In the genomic region with DNA sequence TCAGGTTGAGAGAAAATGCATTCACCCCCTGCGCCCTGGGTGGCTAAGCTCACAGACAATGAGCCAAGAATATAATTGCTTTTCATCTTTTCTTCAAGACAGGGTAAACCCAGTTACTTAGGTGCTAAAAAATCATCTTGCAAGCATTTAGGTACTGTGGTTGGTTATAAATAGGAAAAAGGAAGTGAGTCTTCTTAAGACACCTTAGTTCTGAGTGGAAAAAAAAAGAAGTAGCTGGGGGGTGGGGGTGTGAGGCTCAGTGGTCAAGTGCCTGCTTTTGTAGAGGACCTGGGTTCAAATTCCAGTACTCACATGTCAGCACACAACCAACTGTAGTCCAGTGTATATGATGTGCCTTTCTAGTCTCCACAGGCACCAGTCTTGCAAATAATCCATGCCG, we compare ENCODE assay signal across 26 mouse cellular contexts. TPM values are rescaled to one million over a fixed set of nuclear protein-coding genes. Genes with fewer than 3 reads are reported as not detected.
A peak's percentile ranks its signal among the peaks of the same experiment; 100 is the strongest.
DNase-seq lines count a peak whose midpoint lies in the region; ATAC-seq lines count a peak whose summit lies in the region.
"Had no signal": no experiment of that assay in that cellular context is flagged by ENCODE, and none has a peak within 500 bp of the region (broad histone marks: within the 10 kb centered on the region; RNA-seq: fewer than 3 reads in every experiment).

No protein-coding gene starts in this region.

- H3K27ac ChIP-seq in liver, embryonic 13.5 days: 0 out of 2 replicates have a peak overlapping the region, but pooled peaks have one; percentile 13
- H3K27ac ChIP-seq in liver, embryonic 11.5 days (ENCODE audit: low read depth, low read length): no peak overlapping the region
- 0 out of 2 replicates have a peak overlapping the region, but pooled peaks have one; percentile 20 for H3K27ac ChIP-seq in liver, embryonic 16.5 days (ENCODE audit: low read length)
- H3K27ac ChIP-seq: embryonic facial prominence, embryonic 12.5 days; forebrain, embryonic 12.5 days; heart, adult 2 months; heart, embryonic 15.5 days; hindbrain, embryonic 13.5 days; hindbrain, postnatal 0 days had no signal

- no peak overlapping the region for H3K4me2 ChIP-seq in liver, embryonic 13.5 days
- H3K4me2 ChIP-seq in liver, embryonic 11.5 days: no peak overlapping the region
- no peak overlapping the region for H3K4me2 ChIP-seq in liver, embryonic 16.5 days (ENCODE audit: low read depth, low read length)
- H3K4me2 ChIP-seq: embryonic facial prominence, embryonic 12.5 days; forebrain, embryonic 12.5 days; heart, embryonic 11.5 days; heart, embryonic 15.5 days; hindbrain, embryonic 13.5 days had no signal

- H3K4me1 ChIP-seq in liver, embryonic 13.5 days (replicated peaks): peaks cover 52% of the 10 kb centered on the region
- peaks cover 14% of the 10 kb centered on the region for H3K4me1 ChIP-seq in liver, embryonic 11.5 days (replicated peaks; ENCODE audit: control insufficient read depth, insufficient read depth, low read length)
- peaks cover 21% of the 10 kb centered on the region for H3K4me1 ChIP-seq in liver, embryonic 16.5 days (ENCODE audit: control insufficient read depth, low read depth, low read length)

- no peak for ATAC-seq in liver, embryonic 13.5 days (ENCODE audit: low read depth)
- ATAC-seq in liver, embryonic 11.5 days (replicated peaks; ENCODE audit: low FRiP score): no peak
- ATAC-seq in granulocyte monocyte progenitor cell, adult 5-6 weeks (replicated peaks; ENCODE audit: poor library complexity, severe bottlenecking): 0 out of 2 replicates have a peak, but pooled peaks have one; percentile 11
- no peak for ATAC-seq in liver, embryonic 16.5 days (ENCODE audit: low read depth)
- ATAC-seq: forebrain, postnatal 0 days; hindbrain, postnatal 0 days had no signal

- intact Hi-C loops in gastrocnemius, postnatal 36 days (cut with DNase I): loop anchor here (10.0 kb wide), 2 partner anchors 264 to 1954 kb away; a partner anchor contains a TSS

- H3K4me3 ChIP-seq in liver, embryonic 13.5 days (replicated peaks): no peak overlapping the region
- no peak overlapping the region for H3K4me3 ChIP-seq in liver, embryonic 11.5 days (ENCODE audit: low read depth, low read length)
- H3K4me3 ChIP-seq in liver, embryonic 16.5 days (ENCODE audit: low read depth, low read length): no peak overlapping the region
- H3K4me3 ChIP-seq: embryonic facial prominence, embryonic 12.5 days; forebrain, embryonic 12.5 days; heart, adult 2 months; heart, embryonic 15.5 days; hindbrain, embryonic 13.5 days had no signal

- WGBS in liver, embryonic 13.5 days (ENCODE audit: insufficient replicate concordance): 82% methylated on average over 2 of the region's 2 CpGs
- WGBS in liver, embryonic 11.5 days: 92% methylated on average over 2 of the region's 2 CpGs
- 83% methylated on average over 2 of the region's 2 CpGs for WGBS in liver, embryonic 16.5 days (ENCODE audit: insufficient replicate concordance)

- DNase-seq in liver, embryonic 13.5 days: no peak
- no peak for DNase-seq in liver, embryonic 11.5 days (ENCODE audit: low spot score)
- DNase-seq in splenic B cell, adult 2 months (ENCODE audit: low read depth, low spot score): peak; percentile 67
- DNase-seq in gastrocnemius, postnatal 36 days: no peak
- DNase-seq in kidney, adult 18-20 months: no peak
- DNase-seq: adrenal gland, postnatal 10 days; cerebellum, adult 11 months; cerebellum, adult 8-10 months; cerebellum, postnatal 14 days; forebrain, postnatal 0 days; gastrocnemius, postnatal 14 days; heart, adult 2 months; heart, postnatal 14 days had no signal

- H3K36me3 ChIP-seq in liver, embryonic 13.5 days: 0 out of 2 replicates have a peak, but pooled peaks cover 3% of the 10 kb centered on the region
- no peaks in the 10 kb centered on the region for H3K36me3 ChIP-seq in liver, embryonic 11.5 days (ENCODE audit: control insufficient read depth, insufficient read depth, low read length)
- H3K36me3 ChIP-seq in liver, embryonic 16.5 days (ENCODE audit: control insufficient read depth, insufficient read depth): peaks cover 5% of the 10 kb centered on the region; the same call in 1 of the 2 replicates
- H3K36me3 ChIP-seq in splenic B cell, adult 2 months (ENCODE audit: control insufficient read depth, insufficient read depth, low read length, poor library complexity, severe bottlenecking): no peaks in the 10 kb centered on the region
- H3K36me3 ChIP-seq: embryonic facial prominence, embryonic 12.5 days; forebrain, embryonic 12.5 days; heart, embryonic 15.5 days; hindbrain, embryonic 13.5 days had no signal

- H3K27me3 ChIP-seq in liver, embryonic 13.5 days: no peaks in the 10 kb centered on the region
- no peaks in the 10 kb centered on the region for H3K27me3 ChIP-seq in liver, embryonic 11.5 days (replicated peaks; ENCODE audit: control insufficient read depth, insufficient read depth, low read length)
- no peaks in the 10 kb centered on the region for H3K27me3 ChIP-seq in liver, embryonic 16.5 days (ENCODE audit: control insufficient read depth, insufficient read depth, low read depth, low read length)
- H3K27me3 ChIP-seq in splenic B cell, adult 2 months (ENCODE audit: control insufficient read depth, insufficient read depth, low read length, poor library complexity, severe bottlenecking): no peaks in the 10 kb centered on the region
- H3K27me3 ChIP-seq: embryonic facial prominence, embryonic 12.5 days; forebrain, embryonic 12.5 days; heart, embryonic 15.5 days; hindbrain, embryonic 13.5 days had no signal

- no peak overlapping the region; the same call in 1 of the 2 replicates for H3K9ac ChIP-seq in liver, embryonic 13.5 days
- H3K9ac ChIP-seq in liver, embryonic 11.5 days (ENCODE audit: low read depth, low read length): no peak overlapping the region
- H3K9ac ChIP-seq in liver, embryonic 16.5 days (ENCODE audit: low read depth, low read length): 0 out of 2 replicates have a peak overlapping the region, but pooled peaks have one; percentile 36
- H3K9ac ChIP-seq: embryonic facial prominence, embryonic 12.5 days; forebrain, embryonic 12.5 days; forebrain, postnatal 0 days; heart, embryonic 15.5 days; hindbrain, embryonic 13.5 days had no signal

- H3K9me3 ChIP-seq in liver, embryonic 13.5 days (replicated peaks): no peaks in the 10 kb centered on the region
- H3K9me3 ChIP-seq in liver, embryonic 11.5 days (ENCODE audit: control insufficient read depth, low read length): no peaks in the 10 kb centered on the region
- no peaks in the 10 kb centered on the region for H3K9me3 ChIP-seq in liver, embryonic 16.5 days (replicated peaks; ENCODE audit: control insufficient read depth, low read length)
- H3K9me3 ChIP-seq: embryonic facial prominence, embryonic 12.5 days; forebrain, embryonic 12.5 days; heart, embryonic 15.5 days; hindbrain, embryonic 13.5 days had no signal

RNA-seq across cellular contexts. Expression of a gene that starts 5.0 kb away (rescaled TPM):
- 81.2 and 88.9 TPM in 2 replicates for polyA plus RNA-seq in liver, embryonic 13.5 days (2015; fragmentation: Nextera tagmentation; extraction: Ambion mirVana)
- 31.9 and 35.7 TPM in 2 replicates for polyA plus RNA-seq in liver, embryonic 11.5 days (2014; fragmentation: Nextera tagmentation; extraction: Ambion mirVana)
- total RNA-seq in granulocyte monocyte progenitor cell, adult 5-6 weeks (2014; fragmentation: Nextera tagmentation): 57.7 and 70.7 TPM in 2 replicates
- total RNA-seq in granulocyte monocyte progenitor cell, adult 5-6 weeks (2017): 274 and 374 TPM in 2 replicates
- 202 and 220 TPM in 2 replicates for polyA plus RNA-seq in liver, embryonic 16.5 days (2015; fragmentation: Nextera tagmentation; extraction: Ambion mirVana)
- 10 to 100 TPM; 65.6 to 72.3 TPM for total RNA-seq in gastrocnemius, postnatal 36 days (2021)

RNA-seq across cellular contexts. Expression of a gene that starts 5.2 kb away (rescaled TPM):
- 0.89 and 1.0 TPM in 2 replicates for polyA plus RNA-seq in liver, embryonic 13.5 days (2015; fragmentation: Nextera tagmentation; extraction: Ambion mirVana)
- polyA plus RNA-seq in liver, embryonic 11.5 days (2014; fragmentation: Nextera tagmentation; extraction: Ambion mirVana): 0.79 and 1.5 TPM in 2 replicates
- total RNA-seq in granulocyte monocyte progenitor cell, adult 5-6 weeks (2014; fragmentation: Nextera tagmentation): 2.4 and 4.1 TPM in 2 replicates
- 173 TPM in 2 replicates for total RNA-seq in granulocyte monocyte progenitor cell, adult 5-6 weeks (2017)
- polyA plus RNA-seq in liver, embryonic 16.5 days (2015; fragmentation: Nextera tagmentation; extraction: Ambion mirVana): 1.2 and 1.5 TPM in 2 replicates
- 1 to 10 TPM; 1.3 to 1.4 TPM for total RNA-seq in gastrocnemius, postnatal 36 days (2021)

RNA-seq across cellular contexts. Expression of a gene that starts 6.7 kb away (rescaled TPM):
- polyA plus RNA-seq in liver, embryonic 13.5 days (2015; fragmentation: Nextera tagmentation; extraction: Ambion mirVana): not detected in 2 replicates
- polyA plus RNA-seq in liver, embryonic 11.5 days (2014; fragmentation: Nextera tagmentation; extraction: Ambion mirVana): not detected in 2 replicates
- not detected in 2 replicates for total RNA-seq in granulocyte monocyte progenitor cell, adult 5-6 weeks (2014; fragmentation: Nextera tagmentation)
- total RNA-seq in granulocyte monocyte progenitor cell, adult 5-6 weeks (2017): 1.0 TPM in 1 of 2 replicates, not detected in the other
- 0.13 TPM in 1 of 2 replicates, not detected in the other for polyA plus RNA-seq in liver, embryonic 16.5 days (2015; fragmentation: Nextera tagmentation; extraction: Ambion mirVana)
- total RNA-seq in gastrocnemius, postnatal 36 days (2021): not detected
- total RNA-seq: gastrocnemius, adult 18-20 months; gastrocnemius, postnatal 14 days; heart, adult 2 months; hematopoietic stem cell, adult 5-6 weeks had no signal
- polyA plus RNA-seq: brain, embryonic 14.5 days; cortical plate, adult 2 months; forebrain, embryonic 12.5 days; forebrain, postnatal 0 days; heart, adult 2 months; heart, embryonic 11.5 days; hindbrain, embryonic 13.5 days; hindbrain, postnatal 0 days had no signal

RNA-seq across cellular contexts. Expression of a gene that starts 9.3 kb away (rescaled TPM):
- polyA plus RNA-seq in liver, embryonic 13.5 days (2015; fragmentation: Nextera tagmentation; extraction: Ambion mirVana): 5.4 and 8.6 TPM in 2 replicates
- polyA plus RNA-seq in liver, embryonic 11.5 days (2014; fragmentation: Nextera tagmentation; extraction: Ambion mirVana): 5.1 and 5.2 TPM in 2 replicates
- 14.3 and 82.6 TPM in 2 replicates for total RNA-seq in granulocyte monocyte progenitor cell, adult 5-6 weeks (2014; fragmentation: Nextera tagmentation)
- 308 and 366 TPM in 2 replicates for total RNA-seq in granulocyte monocyte progenitor cell, adult 5-6 weeks (2017)
- polyA plus RNA-seq in liver, embryonic 16.5 days (2015; fragmentation: Nextera tagmentation; extraction: Ambion mirVana): 6.3 and 8.9 TPM in 2 replicates
- 10 to 100 TPM; 62.8 to 75.7 TPM for total RNA-seq in gastrocnemius, postnatal 36 days (2021)

RNA-seq across cellular contexts. Expression of a gene that starts 21.7 kb away (rescaled TPM):
- 6.6 and 8.8 TPM in 2 replicates for polyA plus RNA-seq in liver, embryonic 13.5 days (2015; fragmentation: Nextera tagmentation; extraction: Ambion mirVana)
- polyA plus RNA-seq in liver, embryonic 11.5 days (2014; fragmentation: Nextera tagmentation; extraction: Ambion mirVana): 6.1 and 7.2 TPM in 2 replicates
- total RNA-seq in granulocyte monocyte progenitor cell, adult 5-6 weeks (2014; fragmentation: Nextera tagmentation): 7.9 and 19.9 TPM in 2 replicates
- 7.6 and 9.7 TPM in 2 replicates for total RNA-seq in granulocyte monocyte progenitor cell, adult 5-6 weeks (2017)
- 16.0 and 16.3 TPM in 2 replicates for polyA plus RNA-seq in liver, embryonic 16.5 days (2015; fragmentation: Nextera tagmentation; extraction: Ambion mirVana)
- 10 to 100 TPM; 17.6 to 27.0 TPM for total RNA-seq in gastrocnemius, postnatal 36 days (2021)
- total RNA-seq: MEL had no signal
